Mouse (Mus musculus): ENCODE measurements around the gene Agxt. TPM values are rescaled to one million over a fixed set of nuclear protein-coding genes. Genes with fewer than 3 reads are reported as not detected.

The Agxt gene
- polyA plus RNA-seq, 1 experiment from 2014 or later: not detected

GRCm38 (mm10) chr1:93118816-93119215 is 16.2 kb upstream of the Agxt start:
- WGBS: 23% methylated on average over 4 of the region's 4 CpGs
- ATAC-seq: no peak
- Histone ChIP-seq H3K4me3 (replicated peaks; ENCODE audit: low read length) (no peak overlapping the region), H3K36me3 (ENCODE audit: control insufficient read depth, insufficient read depth) (no peaks in the 10 kb centered on the region), H3K9ac (replicated peaks; ENCODE audit: low read depth, low read length) (no peak overlapping the region), H3K4me1 (replicated peaks; ENCODE audit: control insufficient read depth, insufficient read depth, low read length) (peaks cover 11% of the 10 kb centered on the region), H3K27ac (ENCODE audit: low read length) (no peak overlapping the region), H3K4me2 (ENCODE audit: low read length) (no peak overlapping the region), H3K27me3 (replicated peaks; ENCODE audit: control insufficient read depth, insufficient read depth, low read length) (no peaks in the 10 kb centered on the region), H3K9me3 (ENCODE audit: control insufficient read depth, low read length) (no peaks in the 10 kb centered on the region)

GRCm38 (mm10) chr1:93123179-93123854 is 11.7 kb upstream of the Agxt start:
- Histone ChIP-seq H3K9me3 (ENCODE audit: control insufficient read depth, low read length) (no peaks in the 10 kb centered on the region), H3K27ac (ENCODE audit: low read length) (no peak overlapping the region), H3K36me3 (ENCODE audit: control insufficient read depth, insufficient read depth) (no peaks in the 10 kb centered on the region), H3K4me1 (replicated peaks; ENCODE audit: control insufficient read depth, insufficient read depth, low read length) (no peaks in the 10 kb centered on the region), H3K27me3 (replicated peaks; ENCODE audit: control insufficient read depth, insufficient read depth, low read length) (no peaks in the 10 kb centered on the region), H3K4me3 (replicated peaks; ENCODE audit: low read length) (no peak overlapping the region), H3K9ac (replicated peaks; ENCODE audit: low read depth, low read length) (no peak overlapping the region), H3K4me2 (ENCODE audit: low read length) (no peak overlapping the region)
- no peak for ATAC-seq
- WGBS: 88% methylated on average over 11 of the region's 11 CpGs

GRCm38 (mm10) chr1:93124066-93124465 is 11.0 kb upstream of the Agxt start:
- Histone ChIP-seq H3K36me3 (ENCODE audit: control insufficient read depth, insufficient read depth) (no peaks in the 10 kb centered on the region), H3K27ac (ENCODE audit: low read length) (no peak overlapping the region), H3K27me3 (replicated peaks; ENCODE audit: control insufficient read depth, insufficient read depth, low read length) (no peaks in the 10 kb centered on the region), H3K4me2 (ENCODE audit: low read length) (no peak overlapping the region), H3K9me3 (ENCODE audit: control insufficient read depth, low read length) (no peaks in the 10 kb centered on the region), H3K4me1 (replicated peaks; ENCODE audit: control insufficient read depth, insufficient read depth, low read length) (no peaks in the 10 kb centered on the region), H3K9ac (replicated peaks; ENCODE audit: low read depth, low read length) (no peak overlapping the region), H3K4me3 (replicated peaks; ENCODE audit: low read length) (no peak overlapping the region)
- 82% methylated on average over 8 of the region's 8 CpGs for WGBS
- ATAC-seq: no peak

- WGBS: 64% methylated on average over 5 of the region's 5 CpGs
- no peaks in the 10 kb centered on the region; the same call in 1 of the 2 replicates for H3K27me3 ChIP-seq (replicated peaks; ENCODE audit: control insufficient read depth, insufficient read depth, low read length)
- no peak overlapping the region for H3K27ac ChIP-seq (ENCODE audit: low read length)
- no peak for ATAC-seq
- no peak overlapping the region for H3K4me3 ChIP-seq (replicated peaks; ENCODE audit: low read length)
- H3K9me3 ChIP-seq (ENCODE audit: control insufficient read depth, low read length): no peaks in the 10 kb centered on the region
- H3K36me3 ChIP-seq (ENCODE audit: control insufficient read depth, insufficient read depth): no peaks in the 10 kb centered on the region
- H3K9ac ChIP-seq (replicated peaks; ENCODE audit: low read depth, low read length): no peak overlapping the region
- no peaks in the 10 kb centered on the region for H3K4me1 ChIP-seq (replicated peaks; ENCODE audit: control insufficient read depth, insufficient read depth, low read length)
- no peak overlapping the region for H3K4me2 ChIP-seq (ENCODE audit: low read length)
Observed at GRCm38 (mm10) chr1:93125256-93125655, 9.8 kb upstream of the Agxt start.

- no peaks in the 10 kb centered on the region for H3K9me3 ChIP-seq (ENCODE audit: control insufficient read depth, low read length)
- no peak overlapping the region for H3K4me3 ChIP-seq (replicated peaks; ENCODE audit: low read length)
- no peaks in the 10 kb centered on the region for H3K4me1 ChIP-seq (replicated peaks; ENCODE audit: control insufficient read depth, insufficient read depth, low read length)
- 79% methylated on average over 8 of the region's 8 CpGs for WGBS
- no peak for ATAC-seq
- no peaks in the 10 kb centered on the region for H3K36me3 ChIP-seq (ENCODE audit: control insufficient read depth, insufficient read depth)
- no peak overlapping the region for H3K4me2 ChIP-seq (ENCODE audit: low read length)
- H3K27me3 ChIP-seq (replicated peaks; ENCODE audit: control insufficient read depth, insufficient read depth, low read length): no peaks in the 10 kb centered on the region; the same call in 1 of the 2 replicates
- H3K27ac ChIP-seq (ENCODE audit: low read length): no peak overlapping the region
- no peak overlapping the region for H3K9ac ChIP-seq (replicated peaks; ENCODE audit: low read depth, low read length)
Observed at GRCm38 (mm10) chr1:93128209-93128608, 6.8 kb upstream of the Agxt start.

GRCm38 (mm10) chr1:93128710-93129349 is 6.2 kb upstream of the Agxt start:
- no peaks in the 10 kb centered on the region; the same call in 1 of the 2 replicates for H3K27me3 ChIP-seq (replicated peaks; ENCODE audit: control insufficient read depth, insufficient read depth, low read length)
- no peaks in the 10 kb centered on the region for H3K9me3 ChIP-seq (ENCODE audit: control insufficient read depth, low read length)
- no peaks in the 10 kb centered on the region for H3K4me1 ChIP-seq (replicated peaks; ENCODE audit: control insufficient read depth, insufficient read depth, low read length)
- H3K27ac ChIP-seq (ENCODE audit: low read length): no peak overlapping the region
- peak; percentile 58 for ATAC-seq
- 32% methylated on average over 6 of the region's 6 CpGs for WGBS
- H3K9ac ChIP-seq (replicated peaks; ENCODE audit: low read depth, low read length): no peak overlapping the region
- H3K36me3 ChIP-seq (ENCODE audit: control insufficient read depth, insufficient read depth): no peaks in the 10 kb centered on the region
- no peak overlapping the region for H3K4me3 ChIP-seq (replicated peaks; ENCODE audit: low read length)
- no peak overlapping the region for H3K4me2 ChIP-seq (ENCODE audit: low read length)

- Histone ChIP-seq H3K36me3 (ENCODE audit: control insufficient read depth, insufficient read depth) (no peaks in the 10 kb centered on the region), H3K4me1 (replicated peaks; ENCODE audit: control insufficient read depth, insufficient read depth, low read length) (no peaks in the 10 kb centered on the region), H3K27ac (ENCODE audit: low read length) (no peak overlapping the region), H3K27me3 (replicated peaks; ENCODE audit: control insufficient read depth, insufficient read depth, low read length) (no peaks in the 10 kb centered on the region; the same call in 1 of the 2 replicates), H3K9ac (replicated peaks; ENCODE audit: low read depth, low read length) (no peak overlapping the region), H3K4me3 (replicated peaks; ENCODE audit: low read length) (no peak overlapping the region), H3K4me2 (ENCODE audit: low read length) (no peak overlapping the region), H3K9me3 (ENCODE audit: control insufficient read depth, low read length) (no peaks in the 10 kb centered on the region)
- 70% methylated on average over 10 of the region's 10 CpGs for WGBS
- no peak for ATAC-seq
Observed at GRCm38 (mm10) chr1:93130242-93130983, 4.6 kb upstream of the Agxt start.

- Histone ChIP-seq H3K9ac (replicated peaks; ENCODE audit: low read depth, low read length) (no peak overlapping the region), H3K4me1 (replicated peaks; ENCODE audit: control insufficient read depth, insufficient read depth, low read length) (no peaks in the 10 kb centered on the region), H3K36me3 (ENCODE audit: control insufficient read depth, insufficient read depth) (no peaks in the 10 kb centered on the region), H3K4me3 (replicated peaks; ENCODE audit: low read length) (no peak overlapping the region), H3K27me3 (replicated peaks; ENCODE audit: control insufficient read depth, insufficient read depth, low read length) (no peaks in the 10 kb centered on the region; the same call in 1 of the 2 replicates), H3K4me2 (ENCODE audit: low read length) (no peak overlapping the region), H3K27ac (ENCODE audit: low read length) (no peak overlapping the region), H3K9me3 (ENCODE audit: control insufficient read depth, low read length) (no peaks in the 10 kb centered on the region)
- WGBS: 79% methylated on average over 8 of the region's 8 CpGs
- ATAC-seq: no peak
Observed at GRCm38 (mm10) chr1:93132676-93133075, 2.4 kb upstream of the Agxt start.

GRCm38 (mm10) chr1:93138534-93138933 is 3.5 kb downstream of the Agxt start:
- Histone ChIP-seq H3K9ac (replicated peaks; ENCODE audit: low read depth, low read length) (no peak overlapping the region), H3K4me3 (replicated peaks; ENCODE audit: low read length) (no peak overlapping the region), H3K9me3 (ENCODE audit: control insufficient read depth, low read length) (no peaks in the 10 kb centered on the region), H3K36me3 (ENCODE audit: control insufficient read depth, insufficient read depth) (no peaks in the 10 kb centered on the region), H3K27ac (ENCODE audit: low read length) (no peak overlapping the region), H3K4me1 (replicated peaks; ENCODE audit: control insufficient read depth, insufficient read depth, low read length) (no peaks in the 10 kb centered on the region), H3K4me2 (ENCODE audit: low read length) (no peak overlapping the region), H3K27me3 (replicated peaks; ENCODE audit: control insufficient read depth, insufficient read depth, low read length) (no peaks in the 10 kb centered on the region)
- 75% methylated on average over 6 of the region's 6 CpGs for WGBS
- ATAC-seq: no peak

All from forebrain, embryonic 16.5 days (tissue).